Mouse (Mus musculus): ENCODE data around the gene Capzb. TPM values are rescaled to one million over a fixed set of nuclear protein-coding genes. Genes with fewer than 3 reads are reported as not detected.

Gene Capzb
- total RNA-seq, 1 experiment from 2014 or later = 96.1 TPM

- ATAC-seq (replicated peaks in 1 of 2; ENCODE audit: insufficient read depth in 1 of 2, low FRiP score in 2 of 2, low TSS enrichment in 1 of 2, low read depth in 1 of 2, poor library complexity in 2 of 2, severe bottlenecking in 2 of 2) = no peak
Measured at GRCm38 (mm10) chr4:139305521-139305920, 112.8 kb downstream of the Capzb start.

- ATAC-seq (replicated peaks in 1 of 2; ENCODE audit: insufficient read depth in 1 of 2, low FRiP score in 2 of 2, low TSS enrichment in 1 of 2, low read depth in 1 of 2, poor library complexity in 2 of 2, severe bottlenecking in 2 of 2) = peak; percentile 2 to 30; a peak in 1 of 4 replicates
Measured at GRCm38 (mm10) chr4:139307916-139308315, 115.2 kb downstream of the Capzb start.

GRCm38 (mm10) chr4:139309651-139310050, 117.0 kb downstream of the Capzb start:
- no peak for ATAC-seq (replicated peaks in 1 of 2; ENCODE audit: insufficient read depth in 1 of 2, low FRiP score in 2 of 2, low TSS enrichment in 1 of 2, low read depth in 1 of 2, poor library complexity in 2 of 2, severe bottlenecking in 2 of 2)

GRCm38 (mm10) chr4:139310171-139310898, 117.6 kb downstream of the Capzb start, which contains the start of the genes Pqlc2 and Akr7a5:
TSS of gene Pqlc2 (minus strand) at chr4:139310708.
TSS of gene Akr7a5 (plus strand) at chr4:139310744.
- ATAC-seq (replicated peaks in 1 of 2; ENCODE audit: insufficient read depth in 1 of 2, low FRiP score in 2 of 2, low TSS enrichment in 1 of 2, low read depth in 1 of 2, poor library complexity in 2 of 2, severe bottlenecking in 2 of 2) = peak; percentile 70 to 80

- no peak for ATAC-seq (replicated peaks in 1 of 2; ENCODE audit: insufficient read depth in 1 of 2, low FRiP score in 2 of 2, low TSS enrichment in 1 of 2, low read depth in 1 of 2, poor library complexity in 2 of 2, severe bottlenecking in 2 of 2)
Measured at GRCm38 (mm10) chr4:139310899-139311701, 118.4 kb downstream of the Capzb start.

GRCm38 (mm10) chr4:139311707-139312106, 119.0 kb downstream of the Capzb start:
- ATAC-seq (replicated peaks in 1 of 2; ENCODE audit: insufficient read depth in 1 of 2, low FRiP score in 2 of 2, low TSS enrichment in 1 of 2, low read depth in 1 of 2, poor library complexity in 2 of 2, severe bottlenecking in 2 of 2) = no peak

GRCm38 (mm10) chr4:139312632-139313031, 119.9 kb downstream of the Capzb start:
- no peak for ATAC-seq (replicated peaks in 1 of 2; ENCODE audit: insufficient read depth in 1 of 2, low FRiP score in 2 of 2, low TSS enrichment in 1 of 2, low read depth in 1 of 2, poor library complexity in 2 of 2, severe bottlenecking in 2 of 2)

- ATAC-seq (replicated peaks in 1 of 2; ENCODE audit: insufficient read depth in 1 of 2, low FRiP score in 2 of 2, low TSS enrichment in 1 of 2, low read depth in 1 of 2, poor library complexity in 2 of 2, severe bottlenecking in 2 of 2) = 0 out of 4 replicates have a peak, but pooled peaks of 1 of the 2 experiments have one; percentile 7
Measured at GRCm38 (mm10) chr4:139318449-139318848, 125.8 kb downstream of the Capzb start.

GRCm38 (mm10) chr4:139319740-139320139, 127.0 kb downstream of the Capzb start:
- no peak for ATAC-seq (replicated peaks in 1 of 2; ENCODE audit: insufficient read depth in 1 of 2, low FRiP score in 2 of 2, low TSS enrichment in 1 of 2, low read depth in 1 of 2, poor library complexity in 2 of 2, severe bottlenecking in 2 of 2)

GRCm38 (mm10) chr4:139330605-139331004, 137.9 kb downstream of the Capzb start:
- peak; percentile 97 to 98 for ATAC-seq (replicated peaks in 1 of 2; ENCODE audit: insufficient read depth in 1 of 2, low FRiP score in 2 of 2, low TSS enrichment in 1 of 2, low read depth in 1 of 2, poor library complexity in 2 of 2, severe bottlenecking in 2 of 2)

GRCm38 (mm10) chr4:139334631-139335295, 142.1 kb downstream of the Capzb start:
- ATAC-seq (replicated peaks in 1 of 2; ENCODE audit: insufficient read depth in 1 of 2, low FRiP score in 2 of 2, low TSS enrichment in 1 of 2, low read depth in 1 of 2, poor library complexity in 2 of 2, severe bottlenecking in 2 of 2) = no peak

- ATAC-seq (replicated peaks in 1 of 2; ENCODE audit: insufficient read depth in 1 of 2, low FRiP score in 2 of 2, low TSS enrichment in 1 of 2, low read depth in 1 of 2, poor library complexity in 2 of 2, severe bottlenecking in 2 of 2) = peak in 1 of 2 experiments; percentile 18; a peak in 1 of 4 replicates
Measured at GRCm38 (mm10) chr4:139335507-139335906, 142.8 kb downstream of the Capzb start.

GRCm38 (mm10) chr4:139336822-139337483, 144.3 kb downstream of the Capzb start:
- ATAC-seq (replicated peaks in 1 of 2; ENCODE audit: insufficient read depth in 1 of 2, low FRiP score in 2 of 2, low TSS enrichment in 1 of 2, low read depth in 1 of 2, poor library complexity in 2 of 2, severe bottlenecking in 2 of 2) = peak; percentile 89 to 91

GRCm38 (mm10) chr4:139338145-139338544, 145.4 kb downstream of the Capzb start:
- ATAC-seq (replicated peaks in 1 of 2; ENCODE audit: insufficient read depth in 1 of 2, low FRiP score in 2 of 2, low TSS enrichment in 1 of 2, low read depth in 1 of 2, poor library complexity in 2 of 2, severe bottlenecking in 2 of 2) = no peak

GRCm38 (mm10) chr4:139340835-139341234, 148.1 kb downstream of the Capzb start:
- no peak for ATAC-seq (replicated peaks in 1 of 2; ENCODE audit: insufficient read depth in 1 of 2, low FRiP score in 2 of 2, low TSS enrichment in 1 of 2, low read depth in 1 of 2, poor library complexity in 2 of 2, severe bottlenecking in 2 of 2)

Data from hematopoietic stem cell, adult 5-6 weeks (primary cell).